Mouse (Mus musculus): ENCODE results near the gene Rgs16. TPM values are rescaled to one million over a fixed set of nuclear protein-coding genes. Genes with fewer than 3 reads are reported as not detected.
"Not testable (repeated sequence)": the region's sequence is repeated elsewhere in the genome, so short reads cannot be mapped to it uniquely, and the experiment has no call there.

The Rgs16 gene
- polyA plus RNA-seq, 1 experiment from 2014 or later = 0.03 TPM

DNA sequence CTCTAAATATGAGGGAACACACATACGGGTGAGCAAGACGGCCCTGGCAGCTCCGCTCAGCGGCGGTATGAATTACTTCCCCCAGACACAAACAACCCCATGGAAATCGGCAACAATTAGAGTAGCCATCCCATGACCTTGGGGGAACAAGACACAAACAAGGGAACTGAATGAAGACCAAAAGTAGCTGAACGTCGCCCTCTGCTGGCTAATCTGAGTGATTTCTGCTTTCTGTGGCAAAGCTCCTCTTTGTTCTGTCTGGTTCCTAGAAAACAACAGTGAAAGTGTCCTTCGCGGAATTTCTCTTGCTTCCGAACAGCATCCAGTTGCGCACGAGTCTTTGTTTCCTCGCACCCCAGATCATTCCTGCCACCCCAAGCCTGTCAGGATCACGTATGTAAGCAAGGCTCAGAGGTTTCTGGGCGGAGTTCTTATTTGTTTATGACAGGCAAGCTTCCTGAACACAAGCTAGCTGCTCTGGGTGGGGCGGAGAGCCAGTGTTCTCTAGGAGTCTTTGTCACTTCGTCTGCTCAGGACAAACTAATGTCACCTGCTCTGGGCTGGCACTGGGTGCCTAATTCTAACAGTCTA, 9.2 kb downstream of the Rgs16 start, which contains the start of gene Rnasel:
Gene Rnasel, plus strand, starts transcription at position 216 of the 591 bp plus-strand sequence.
- in situ Hi-C loops (cut with MboI; ENCODE audit: low pct_unique_long_range_greater_than_20kb) = loop anchor here (5.0 to 10.0 kb wide), 4 partner anchors 192 to 705 kb away; no protein-coding TSS in a partner anchor
- DNase-seq (ENCODE audit: low read depth, low spot score) = peak; percentile 50
- ChIA-PET CTCF (interaction anchor here (0.7 to 2.8 kb wide), 23 partner anchors 8 to 315 kb away, joined by 3 to 21 read pairs (median 4); partner anchors contain the start of gene Npl), POLR2A (interaction anchor here (0.6 to 0.7 kb wide), 2 partner anchors 27 to 163 kb away, joined by 3 read pairs; no protein-coding TSS in a partner anchor)
- TF ChIP-seq CTCF (IDR thresholded peaks at IDR 0.05) = peak; percentile 85
- peak; percentile 44 for ATAC-seq
- no peaks in the 10 kb centered on the region for H3K27me3 ChIP-seq

DNA sequence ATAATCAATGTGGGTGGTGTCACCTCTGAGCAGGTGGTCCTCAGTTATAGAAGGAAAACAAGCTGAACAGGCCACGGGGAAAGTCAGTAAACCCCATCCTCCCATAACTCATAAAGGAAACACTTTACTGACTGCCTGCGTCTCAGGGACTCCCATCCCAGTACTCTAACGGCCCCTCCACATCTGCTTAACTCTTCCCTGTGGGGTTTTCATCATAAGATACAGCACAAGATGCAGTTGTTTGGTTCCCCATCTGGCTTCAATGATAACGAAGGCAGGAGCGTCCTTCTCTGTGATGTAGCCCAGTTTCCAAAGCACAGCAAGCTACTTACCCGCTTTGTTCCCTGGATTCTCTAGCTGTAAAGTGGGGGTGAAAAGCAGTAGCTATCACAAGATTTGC, 9.9 kb downstream of the Rgs16 start:
- ChIA-PET POLR2A (interaction anchor here (0.6 kb wide), 1 partner anchor 164 kb away, joined by 3 read pairs; no protein-coding TSS in a partner anchor), CTCF (interaction anchor here (0.6 to 2.8 kb wide), 17 partner anchors 8 to 316 kb away, joined by 3 to 21 read pairs (median 4); no protein-coding TSS in a partner anchor)
- H3K27me3 ChIP-seq = no peaks in the 10 kb centered on the region
- in situ Hi-C loops (cut with MboI; ENCODE audit: low pct_unique_long_range_greater_than_20kb) = no loop called here
- TF ChIP-seq CTCF (IDR thresholded peaks at IDR 0.05) = no peak
- ATAC-seq = no peak
- DNase-seq (ENCODE audit: low read depth, low spot score) = no peak

DNA sequence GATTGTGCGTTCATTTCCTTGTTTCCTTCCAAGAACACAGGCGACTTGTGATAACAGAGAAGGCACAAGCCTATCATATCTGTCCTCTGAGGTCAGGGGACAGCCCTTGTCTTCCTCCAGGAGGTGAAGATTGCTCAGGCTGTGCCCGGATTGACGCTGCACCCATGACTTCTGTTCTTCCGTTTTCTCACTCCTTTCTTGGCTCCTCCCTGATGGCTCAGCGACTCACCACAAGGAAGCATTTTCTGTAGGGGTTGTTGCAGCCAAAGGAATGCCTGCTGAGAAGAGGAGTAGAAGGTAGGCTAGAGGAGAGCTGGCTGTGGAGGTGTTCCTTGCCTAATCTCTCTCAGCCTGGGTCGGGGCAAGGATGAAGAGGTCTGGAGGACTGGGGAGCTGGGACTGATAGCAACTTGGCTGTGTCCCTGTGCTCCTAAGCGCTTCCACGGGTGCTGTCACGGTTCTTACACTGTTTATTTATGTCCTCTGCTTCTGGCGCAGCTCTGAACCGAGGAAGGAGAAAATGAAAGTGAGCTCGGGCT, 11.7 kb downstream of the Rgs16 start:
- TF ChIP-seq CTCF (IDR thresholded peaks at IDR 0.05) = no peak
- no peak for DNase-seq (ENCODE audit: low read depth, low spot score)
- peak; percentile 55 for ATAC-seq
- CTCF ChIA-PET = interaction anchor here (1.0 to 1.7 kb wide), 3 partner anchors 9 to 195 kb away, joined by 4 to 6 read pairs (median 6); no protein-coding TSS in a partner anchor
- in situ Hi-C loops (cut with MboI; ENCODE audit: low pct_unique_long_range_greater_than_20kb) = no loop called here
- H3K27me3 ChIP-seq = no peaks in the 10 kb centered on the region
- POLR2A ChIA-PET = no interaction called here

DNA sequence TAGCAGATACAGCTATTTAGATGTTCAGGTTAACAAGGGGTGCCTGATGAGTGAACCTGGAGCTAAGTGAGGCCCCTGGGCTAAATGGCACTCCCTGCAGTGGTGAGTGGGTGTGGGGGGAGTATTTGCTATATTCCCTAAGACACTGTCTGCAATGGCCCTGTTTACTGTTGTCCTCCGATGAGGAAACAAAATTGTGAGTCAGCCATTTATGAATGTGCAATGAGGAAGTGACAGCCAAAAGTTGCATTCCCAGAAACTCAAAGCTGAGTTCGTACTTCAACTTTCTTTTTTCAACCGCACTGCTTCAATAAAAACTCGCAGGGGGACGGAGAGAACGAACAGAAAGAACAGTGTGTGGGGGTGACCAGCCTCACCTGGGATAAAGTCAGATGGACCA, 12.4 kb downstream of the Rgs16 start:
- POLR2A ChIA-PET = no interaction called here
- in situ Hi-C loops (cut with MboI; ENCODE audit: low pct_unique_long_range_greater_than_20kb) = no loop called here
- CTCF ChIA-PET = interaction anchor here (1.0 to 1.7 kb wide), 3 partner anchors 9 to 196 kb away, joined by 4 to 6 read pairs (median 6); no protein-coding TSS in a partner anchor
- H3K27me3 ChIP-seq = no peaks in the 10 kb centered on the region
- no peak for DNase-seq (ENCODE audit: low read depth, low spot score)
- no peak for ATAC-seq
- no peak for TF ChIP-seq CTCF (IDR thresholded peaks at IDR 0.05)

DNA sequence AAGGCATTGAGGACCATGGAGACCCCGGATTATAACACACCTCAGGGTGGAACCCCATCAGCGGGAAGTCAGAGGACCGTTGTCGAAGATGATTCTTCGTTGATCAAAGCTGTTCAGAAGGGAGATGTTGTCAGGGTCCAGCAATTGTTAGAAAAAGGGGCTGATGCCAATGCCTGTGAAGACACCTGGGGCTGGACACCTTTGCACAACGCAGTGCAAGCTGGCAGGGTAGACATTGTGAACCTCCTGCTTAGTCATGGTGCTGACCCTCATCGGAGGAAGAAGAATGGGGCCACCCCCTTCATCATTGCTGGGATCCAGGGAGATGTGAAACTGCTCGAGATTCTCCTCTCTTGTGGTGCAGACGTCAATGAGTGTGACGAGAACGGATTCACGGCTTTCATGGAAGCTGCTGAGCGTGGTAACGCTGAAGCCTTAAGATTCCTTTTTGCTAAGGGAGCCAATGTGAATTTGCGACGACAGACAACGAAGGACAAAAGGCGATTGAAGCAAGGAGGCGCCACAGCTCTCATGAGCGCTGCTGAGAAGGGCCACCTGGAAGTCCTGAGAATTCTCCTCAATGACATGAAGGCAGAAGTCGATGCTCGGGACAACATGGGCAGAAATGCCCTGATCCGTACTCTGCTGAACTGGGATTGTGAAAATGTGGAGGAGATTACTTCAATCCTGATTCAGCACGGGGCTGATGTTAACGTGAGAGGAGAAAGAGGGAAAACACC, 13.7 kb downstream of the Rgs16 start:
- no peak for DNase-seq (ENCODE audit: low read depth, low spot score)
- in situ Hi-C loops (cut with MboI; ENCODE audit: low pct_unique_long_range_greater_than_20kb) = no loop called here
- POLR2A ChIA-PET = interaction anchor here (0.6 kb wide), 1 partner anchor 165 kb away, joined by 6 read pairs; no protein-coding TSS in a partner anchor
- no peak for ATAC-seq
- no peak for TF ChIP-seq CTCF (IDR thresholded peaks at IDR 0.05)
- CTCF ChIA-PET = interaction anchor here (2.3 kb wide), 1 partner anchor 9 kb away, joined by 5 read pairs; no protein-coding TSS in a partner anchor
- H3K27me3 ChIP-seq = no peaks in the 10 kb centered on the region

DNA sequence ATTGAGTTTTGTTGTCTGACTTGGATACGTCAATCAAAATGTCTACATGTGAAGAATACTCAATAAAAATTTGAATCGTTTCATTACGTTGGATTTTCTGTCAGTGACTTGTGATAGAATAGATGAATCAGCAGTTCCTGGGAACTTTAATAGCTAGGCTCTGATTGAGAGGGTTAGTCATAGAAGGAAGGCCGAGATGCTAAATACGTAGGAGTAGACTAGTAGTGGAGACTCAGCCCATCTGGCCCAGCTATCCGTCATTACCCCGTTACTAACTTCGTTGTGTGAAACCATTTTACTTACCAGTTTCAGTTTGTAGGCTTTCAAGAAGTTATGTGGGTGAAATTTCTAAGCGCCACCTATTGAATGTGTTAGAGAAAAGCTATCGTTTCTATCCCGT, 24.0 kb downstream of the Rgs16 start:
- in situ Hi-C loops (cut with MboI; ENCODE audit: low pct_unique_long_range_greater_than_20kb) = no loop called here
- no peaks in the 10 kb centered on the region for H3K27me3 ChIP-seq
- ATAC-seq (no peak), DNase-seq (ENCODE audit: low read depth, low spot score) (no peak)
- POLR2A ChIA-PET = interaction anchor here (0.6 kb wide), 1 partner anchor 17 kb away, joined by 3 read pairs; no protein-coding TSS in a partner anchor
- TF ChIP-seq CTCF (IDR thresholded peaks at IDR 0.05) = no peak
- CTCF ChIA-PET = interaction anchor here (1.3 to 1.8 kb wide), 2 partner anchors 10 to 43 kb away, joined by 3 to 5 read pairs; no protein-coding TSS in a partner anchor

DNA sequence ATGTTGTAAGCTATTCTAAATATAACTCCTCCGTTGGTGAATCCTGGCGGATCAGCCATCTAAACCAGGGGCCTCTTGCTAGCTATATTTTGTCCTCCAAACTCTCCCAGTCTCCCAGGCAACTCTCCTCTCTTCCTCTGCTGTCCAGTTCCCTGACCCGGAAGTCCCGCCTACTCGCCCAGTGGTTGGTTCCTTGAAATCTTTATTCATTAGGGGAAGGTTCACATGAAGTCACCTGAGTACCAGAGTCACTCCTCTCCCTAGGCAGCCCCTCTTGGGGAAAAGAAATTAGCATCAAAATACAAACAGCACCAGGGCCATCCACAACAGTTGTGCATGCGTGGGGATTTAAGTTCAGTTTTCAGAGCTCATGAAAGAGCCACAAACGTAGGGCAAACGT, 26.1 kb downstream of the Rgs16 start:
- no peak for TF ChIP-seq CTCF (IDR thresholded peaks at IDR 0.05)
- DNase-seq (ENCODE audit: low read depth, low spot score) (no peak), ATAC-seq (no peak)
- ChIA-PET POLR2A (no interaction called here), CTCF (no interaction called here)
- no peaks in the 10 kb centered on the region for H3K27me3 ChIP-seq
- in situ Hi-C loops (cut with MboI; ENCODE audit: low pct_unique_long_range_greater_than_20kb) = no loop called here

DNA sequence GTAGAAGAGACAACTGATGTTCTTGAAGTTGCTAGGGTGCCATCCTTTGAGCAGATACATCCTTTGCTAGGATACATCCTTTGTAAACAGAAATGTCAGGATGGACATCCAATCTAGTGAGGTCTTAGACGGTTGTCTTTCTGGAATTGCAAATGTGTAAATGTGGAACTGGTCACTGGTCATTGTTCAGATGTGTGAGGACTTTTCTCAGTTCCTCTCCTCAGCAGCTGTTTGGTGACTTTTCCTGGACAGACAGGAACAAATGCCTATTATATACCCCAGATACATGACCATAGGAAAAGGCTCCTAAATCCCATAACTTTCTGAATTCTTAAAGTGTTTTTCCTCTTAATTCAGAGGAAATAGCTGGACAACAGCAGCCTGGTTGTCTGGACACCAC, 27.1 kb downstream of the Rgs16 start:
- POLR2A ChIA-PET = no interaction called here
- CTCF ChIA-PET = no interaction called here
- no peak for DNase-seq (ENCODE audit: low read depth, low spot score)
- no peak for TF ChIP-seq CTCF (IDR thresholded peaks at IDR 0.05)
- H3K27me3 ChIP-seq = no peaks in the 10 kb centered on the region
- in situ Hi-C loops (cut with MboI; ENCODE audit: low pct_unique_long_range_greater_than_20kb) = no loop called here
- ATAC-seq = no peak

DNA sequence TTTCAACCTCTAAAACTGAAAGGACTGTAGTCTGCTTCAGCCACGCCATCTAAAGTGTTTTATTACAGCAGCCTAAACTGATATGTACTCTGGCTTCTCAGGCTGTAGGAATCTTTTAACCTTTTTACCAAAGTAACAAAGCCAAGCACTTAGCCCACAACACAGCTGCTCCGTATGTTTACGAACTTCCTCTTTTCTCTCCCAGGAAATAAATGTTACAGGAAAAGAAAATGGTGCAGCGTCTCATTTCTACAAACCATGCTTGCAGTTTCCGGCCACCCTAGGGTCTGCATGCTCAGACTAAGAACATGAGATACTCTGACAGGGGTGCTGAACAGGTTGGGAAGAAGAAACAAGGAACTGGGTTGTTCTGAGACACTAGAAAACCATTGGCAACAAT, 28.3 kb downstream of the Rgs16 start:
- ChIA-PET CTCF (no interaction called here), POLR2A (no interaction called here)
- ATAC-seq (no peak), DNase-seq (ENCODE audit: low read depth, low spot score) (no peak)
- in situ Hi-C loops (cut with MboI; ENCODE audit: low pct_unique_long_range_greater_than_20kb) = no loop called here
- no peaks in the 10 kb centered on the region for H3K27me3 ChIP-seq
- no peak for TF ChIP-seq CTCF (IDR thresholded peaks at IDR 0.05)

DNA sequence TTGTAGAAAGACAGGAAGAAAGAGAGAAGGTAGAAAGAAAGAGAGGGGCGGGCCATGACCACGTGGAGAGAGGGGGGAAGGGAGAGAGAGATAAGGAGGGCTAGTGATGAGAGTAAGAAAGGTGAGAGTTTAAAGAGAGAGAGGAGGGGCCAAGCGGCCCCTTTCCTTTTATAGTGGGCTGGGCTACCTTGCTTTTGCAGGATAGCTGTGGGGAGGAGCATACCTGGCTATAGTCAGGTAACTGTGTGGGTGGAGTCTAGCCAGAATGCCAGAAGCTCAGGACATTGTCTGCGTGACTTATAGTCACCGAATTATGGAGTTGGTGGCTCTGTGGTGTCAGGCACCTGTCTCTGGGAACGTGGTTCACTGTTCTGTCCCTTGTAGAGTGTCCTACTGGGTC, 29.4 kb downstream of the Rgs16 start:
- DNase-seq (ENCODE audit: low read depth, low spot score); CTCF ChIA-PET; POLR2A ChIA-PET; in situ Hi-C loops (cut with MboI; ENCODE audit: low pct_unique_long_range_greater_than_20kb); ATAC-seq; H3K27me3 ChIP-seq: not testable (repeated sequence)

Data from Patski (cell line).